Mouse (Mus musculus): ENCODE measurements around the gene Zdhhc4. TPM values are rescaled to one million over a fixed set of nuclear protein-coding genes. Genes with fewer than 3 reads are reported as not detected.
A peak's percentile ranks its signal among the peaks of the same experiment; 100 is the strongest.

The Zdhhc4 gene
- polyA plus RNA-seq, 1 experiment from 2014 or later = 75.9 TPM

DNA sequence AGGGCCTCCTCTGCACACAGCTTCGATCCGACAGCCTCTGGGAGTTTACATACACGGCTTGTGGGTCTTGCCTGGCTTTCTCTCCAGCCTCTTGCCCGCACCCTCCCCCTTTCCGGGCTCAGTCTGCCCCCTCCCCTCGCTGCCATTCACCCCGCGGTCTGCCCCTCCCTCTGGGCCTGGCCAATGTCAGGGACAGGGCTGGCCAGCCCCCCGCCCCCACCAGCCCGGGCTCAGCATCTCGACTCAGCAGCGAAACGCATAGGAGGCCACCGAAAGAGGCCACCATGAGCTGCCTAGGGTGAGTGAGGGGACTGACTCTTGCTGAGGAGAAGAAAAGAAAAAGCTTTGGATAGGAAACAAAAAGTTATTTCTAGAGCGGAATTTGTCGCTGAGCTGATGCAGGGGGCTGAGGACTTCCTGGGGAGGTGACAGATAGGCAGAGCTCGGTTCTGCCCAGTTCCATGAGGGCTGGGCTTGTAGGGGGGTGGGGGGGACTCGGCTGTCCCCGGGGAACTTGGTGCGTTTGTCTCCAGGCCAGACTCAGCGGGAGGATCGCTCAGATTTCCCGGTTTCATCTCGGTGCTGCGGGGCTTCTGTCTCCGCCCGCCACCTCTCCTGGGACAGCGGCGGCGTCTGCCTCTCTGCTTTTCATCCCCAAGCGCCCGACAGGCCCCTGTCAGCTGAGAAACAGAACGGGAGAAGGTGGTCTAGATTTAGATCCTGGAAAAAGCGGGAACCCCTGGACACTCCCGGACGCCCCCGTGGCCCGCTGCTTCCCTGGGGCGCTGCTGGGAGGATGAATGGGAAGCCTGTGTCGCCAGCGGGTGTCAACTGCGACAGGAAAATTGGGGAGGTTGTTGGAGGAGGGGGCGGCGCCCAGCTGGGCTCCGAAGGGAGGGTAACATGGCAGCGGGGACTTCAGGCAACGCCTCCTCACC is 34.9 kb upstream of the Zdhhc4 start:
- under 1% methylated on average over 43 of the region's 47 CpGs for WGBS
- H3K9ac ChIP-seq (ENCODE audit: low read depth, low read length) = peak overlapping the region; percentile 68
- H3K4me2 ChIP-seq (ENCODE audit: low read length) = peak overlapping the region; percentile 89
- H3K9me3 ChIP-seq (ENCODE audit: control insufficient read depth, low read length) = no peaks in the 10 kb centered on the region
- H3K36me3 ChIP-seq (ENCODE audit: control insufficient read depth, insufficient read depth, low read length) = no peaks in the 10 kb centered on the region
- H3K27ac ChIP-seq (ENCODE audit: low read depth, low read length) = no peak overlapping the region
- ATAC-seq = peak; percentile 78
- peaks cover 15% of the 10 kb centered on the region for H3K27me3 ChIP-seq (replicated peaks; ENCODE audit: control insufficient read depth, insufficient read depth, low read length)
- H3K4me3 ChIP-seq (ENCODE audit: low read length) = peak overlapping the region; percentile 47
- peaks cover 13% of the 10 kb centered on the region for H3K4me1 ChIP-seq (ENCODE audit: control insufficient read depth, insufficient read depth, low read depth, low read length)

GRCm38 (mm10) chr5:143361428-143361827 is 32.4 kb upstream of the Zdhhc4 start:
- no peaks in the 10 kb centered on the region for H3K9me3 ChIP-seq (ENCODE audit: control insufficient read depth, low read length)
- H3K27ac ChIP-seq (ENCODE audit: low read depth, low read length) = no peak overlapping the region
- 55% methylated on average over 7 of the region's 7 CpGs for WGBS
- H3K4me3 ChIP-seq (ENCODE audit: low read length) = no peak overlapping the region
- H3K4me2 ChIP-seq (ENCODE audit: low read length) = no peak overlapping the region
- H3K27me3 ChIP-seq (replicated peaks; ENCODE audit: control insufficient read depth, insufficient read depth, low read length) = 0 out of 2 replicates have a peak, but pooled peaks cover 3% of the 10 kb centered on the region
- H3K36me3 ChIP-seq (ENCODE audit: control insufficient read depth, insufficient read depth, low read length) = no peaks in the 10 kb centered on the region
- ATAC-seq = no peak
- no peak overlapping the region for H3K9ac ChIP-seq (ENCODE audit: low read depth, low read length)
- H3K4me1 ChIP-seq (ENCODE audit: control insufficient read depth, insufficient read depth, low read depth, low read length) = peaks cover 15% of the 10 kb centered on the region

DNA sequence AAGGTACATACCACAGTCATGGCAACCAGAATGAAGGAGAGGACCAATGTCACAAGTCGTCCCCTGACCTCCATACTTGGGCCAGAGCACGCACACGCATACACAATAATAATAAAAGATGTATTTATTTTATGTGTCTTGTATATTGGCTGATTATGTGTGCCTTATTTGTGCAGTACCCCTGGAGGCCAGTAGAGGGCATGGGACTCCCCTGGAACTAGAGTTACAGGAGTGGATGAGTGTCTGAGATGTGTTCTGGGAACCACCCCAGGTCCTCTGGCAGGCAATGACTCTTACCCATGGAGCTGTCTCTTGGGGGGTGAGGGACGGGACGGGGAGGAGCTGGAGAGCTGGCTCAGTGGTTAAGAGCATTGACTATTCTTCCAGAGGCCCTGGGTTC is 30.9 kb upstream of the Zdhhc4 start:
- Histone ChIP-seq H3K27ac (ENCODE audit: low read depth, low read length) (no peak overlapping the region), H3K36me3 (ENCODE audit: control insufficient read depth, insufficient read depth, low read length) (no peaks in the 10 kb centered on the region), H3K4me1 (ENCODE audit: control insufficient read depth, insufficient read depth, low read depth, low read length) (peaks cover 15% of the 10 kb centered on the region), H3K4me2 (ENCODE audit: low read length) (no peak overlapping the region), H3K9ac (ENCODE audit: low read depth, low read length) (no peak overlapping the region), H3K4me3 (ENCODE audit: low read length) (no peak overlapping the region), H3K27me3 (replicated peaks; ENCODE audit: control insufficient read depth, insufficient read depth, low read length) (0 out of 2 replicates have a peak, but pooled peaks cover 3% of the 10 kb centered on the region), H3K9me3 (ENCODE audit: control insufficient read depth, low read length) (no peaks in the 10 kb centered on the region)
- ATAC-seq = no peak
- 57% methylated on average over 5 of the region's 5 CpGs for WGBS

DNA sequence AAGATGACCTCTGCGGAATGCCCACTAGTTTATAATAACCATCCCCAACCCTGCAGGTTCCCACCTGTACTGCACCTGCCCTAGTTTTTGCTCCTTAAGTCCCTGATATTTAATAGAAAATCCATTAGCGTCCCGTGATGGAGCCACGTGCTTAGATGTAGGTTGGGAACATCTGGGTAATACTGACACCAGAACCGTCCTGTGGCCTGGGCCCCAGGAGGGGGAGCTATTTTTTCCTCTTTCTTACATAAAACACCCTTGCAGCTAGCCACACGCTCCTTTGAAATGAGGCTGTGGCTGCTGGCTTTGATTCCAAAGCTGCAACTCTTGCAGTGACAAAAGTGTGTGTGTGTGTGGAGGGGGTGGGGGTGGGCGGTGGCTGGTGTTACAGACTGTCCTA is 30.2 kb upstream of the Zdhhc4 start:
- H3K27ac ChIP-seq (ENCODE audit: low read depth, low read length) = no peak overlapping the region
- peaks cover 11% of the 10 kb centered on the region for H3K4me1 ChIP-seq (ENCODE audit: control insufficient read depth, insufficient read depth, low read depth, low read length)
- 34% methylated on average over 7 of the region's 7 CpGs for WGBS
- no peak for ATAC-seq
- no peak overlapping the region for H3K4me2 ChIP-seq (ENCODE audit: low read length)
- no peak overlapping the region for H3K4me3 ChIP-seq (ENCODE audit: low read length)
- H3K9me3 ChIP-seq (ENCODE audit: control insufficient read depth, low read length) = no peaks in the 10 kb centered on the region
- 0 out of 2 replicates have a peak, but pooled peaks cover 3% of the 10 kb centered on the region for H3K27me3 ChIP-seq (replicated peaks; ENCODE audit: control insufficient read depth, insufficient read depth, low read length)
- no peak overlapping the region for H3K9ac ChIP-seq (ENCODE audit: low read depth, low read length)
- no peaks in the 10 kb centered on the region for H3K36me3 ChIP-seq (ENCODE audit: control insufficient read depth, insufficient read depth, low read length)

DNA sequence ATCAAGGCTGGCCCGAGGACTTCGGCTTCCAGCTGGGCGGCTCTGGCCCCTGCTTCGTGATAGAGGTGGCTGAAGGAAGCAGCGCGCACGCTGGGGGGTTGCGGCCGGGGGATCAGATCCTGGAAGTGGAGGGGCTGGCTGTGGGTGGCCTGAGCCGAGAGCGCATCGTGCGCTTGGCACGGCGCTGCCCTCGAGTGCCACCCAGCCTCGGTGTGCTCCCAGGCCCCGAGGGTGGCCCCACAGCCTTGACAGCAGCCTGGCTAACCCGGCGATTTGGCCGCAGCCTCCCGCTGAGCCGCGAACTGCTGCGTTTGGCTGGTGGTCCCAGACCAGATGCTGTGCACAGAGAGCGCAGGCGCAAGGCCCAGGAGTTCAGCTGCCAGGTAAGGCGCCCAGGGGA is 28.5 kb upstream of the Zdhhc4 start:
- Histone ChIP-seq H3K4me2 (ENCODE audit: low read length) (peak overlapping the region; percentile 51), H3K4me1 (ENCODE audit: control insufficient read depth, insufficient read depth, low read depth, low read length) (peaks cover 3% of the 10 kb centered on the region; the same call in 1 of the 2 replicates), H3K4me3 (ENCODE audit: low read length) (peak overlapping the region; percentile 27), H3K27ac (ENCODE audit: low read depth, low read length) (no peak overlapping the region), H3K36me3 (ENCODE audit: control insufficient read depth, insufficient read depth, low read length) (no peaks in the 10 kb centered on the region), H3K27me3 (replicated peaks; ENCODE audit: control insufficient read depth, insufficient read depth, low read length) (0 out of 2 replicates have a peak, but pooled peaks cover 3% of the 10 kb centered on the region), H3K9ac (ENCODE audit: low read depth, low read length) (peak overlapping the region; percentile 60), H3K9me3 (ENCODE audit: control insufficient read depth, low read length) (no peaks in the 10 kb centered on the region)
- whole genome bisulfite sequencing = 3% methylated on average over 25 of the region's 28 CpGs
- ATAC-seq = no peak

DNA sequence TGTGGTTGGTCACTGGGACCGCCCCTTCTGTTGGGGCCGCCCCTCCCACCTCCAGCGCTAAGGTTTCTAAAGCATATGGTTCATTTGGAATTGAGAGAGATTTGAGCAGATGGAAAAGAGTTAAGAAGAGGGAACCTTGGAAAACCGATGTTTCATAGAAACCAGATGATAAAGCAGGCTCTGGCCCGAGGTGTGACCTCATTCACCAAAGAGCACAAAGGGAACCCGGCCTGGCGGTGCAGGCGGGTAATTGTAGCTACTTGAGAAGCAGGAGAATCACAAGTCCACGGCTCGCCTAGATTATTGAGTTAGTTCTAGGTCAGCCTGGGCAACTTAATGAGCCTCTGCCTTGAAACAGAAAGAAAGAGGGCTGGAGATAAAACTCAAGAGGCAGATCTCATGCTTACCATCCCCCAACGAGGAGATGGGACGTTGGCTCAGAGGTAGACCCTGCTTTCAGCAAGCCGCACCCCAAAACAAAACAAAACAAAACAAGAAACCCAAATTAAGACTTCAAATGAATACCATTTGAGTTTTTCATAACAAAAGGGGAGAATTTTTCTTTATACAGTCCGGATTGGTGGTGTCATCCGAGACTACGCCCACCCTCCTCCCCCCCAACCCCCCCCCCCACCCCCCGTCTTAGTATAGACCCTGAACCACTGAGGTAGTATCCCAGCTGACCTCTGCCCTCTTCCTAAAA is 27.8 kb upstream of the Zdhhc4 start, which contains the start of gene Grid2ip:
Gene Grid2ip (plus strand): TSS at position 653 of the 703 bp plus-strand sequence.
- H3K27ac ChIP-seq (ENCODE audit: low read depth, low read length) = no peak within 1 kb of the TSS
- peak within 1 kb of the TSS; percentile 60 for H3K9ac ChIP-seq (ENCODE audit: low read depth, low read length)
- 0 out of 2 replicates have a peak, but pooled peaks cover 3% of the 10 kb centered on the region for H3K27me3 ChIP-seq (replicated peaks; ENCODE audit: control insufficient read depth, insufficient read depth, low read length)
- H3K36me3 ChIP-seq (ENCODE audit: control insufficient read depth, insufficient read depth, low read length) = no peaks in the 10 kb centered on the region
- H3K4me3 ChIP-seq (ENCODE audit: low read length) = peak within 1 kb of the TSS; percentile 27
- no peaks in the 10 kb centered on the region for H3K9me3 ChIP-seq (ENCODE audit: control insufficient read depth, low read length)
- H3K4me2 ChIP-seq (ENCODE audit: low read length) = peak within 1 kb of the TSS; percentile 51
- WGBS = 17% methylated on average over 15 of the region's 17 CpGs
- no peak for ATAC-seq
- peaks cover 3% of the 10 kb centered on the region; the same call in 1 of the 2 replicates for H3K4me1 ChIP-seq (ENCODE audit: control insufficient read depth, insufficient read depth, low read depth, low read length)

GRCm38 (mm10) chr5:143356017-143356416 is 27.0 kb upstream of the Zdhhc4 start:
- Histone ChIP-seq H3K9me3 (ENCODE audit: control insufficient read depth, low read length) (no peaks in the 10 kb centered on the region; the same call in 1 of the 2 replicates), H3K4me1 (ENCODE audit: control insufficient read depth, insufficient read depth, low read depth, low read length) (peaks cover 3% of the 10 kb centered on the region; the same call in 1 of the 2 replicates), H3K36me3 (ENCODE audit: control insufficient read depth, insufficient read depth, low read length) (no peaks in the 10 kb centered on the region), H3K27me3 (replicated peaks; ENCODE audit: control insufficient read depth, insufficient read depth, low read length) (0 out of 2 replicates have a peak, but pooled peaks cover 3% of the 10 kb centered on the region), H3K4me3 (ENCODE audit: low read length) (no peak overlapping the region), H3K9ac (ENCODE audit: low read depth, low read length) (no peak overlapping the region), H3K27ac (ENCODE audit: low read depth, low read length) (no peak overlapping the region), H3K4me2 (ENCODE audit: low read length) (no peak overlapping the region)
- ATAC-seq = no peak
- WGBS = 36% methylated on average over 5 of the region's 5 CpGs

DNA sequence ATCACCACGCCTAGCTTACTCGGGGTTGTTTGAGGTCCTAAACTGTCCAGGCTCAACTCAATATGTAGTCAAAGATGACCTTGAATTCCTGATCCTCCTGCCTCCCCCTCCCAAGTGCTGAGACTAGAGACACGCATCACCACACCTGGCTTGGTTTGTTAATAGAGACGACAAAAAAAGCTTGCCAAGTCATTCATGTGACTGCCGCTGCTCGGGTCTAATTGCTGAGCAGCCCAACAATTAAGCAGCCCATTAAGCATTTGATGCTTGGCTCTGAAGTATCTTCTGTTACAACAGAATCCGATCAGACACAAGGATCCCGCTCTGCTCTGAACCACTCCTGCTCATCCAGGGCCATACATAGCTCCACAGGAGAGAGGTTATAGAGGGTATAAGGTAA is 17.3 kb upstream of the Zdhhc4 start:
- H3K27me3 ChIP-seq (replicated peaks; ENCODE audit: control insufficient read depth, insufficient read depth, low read length) = no peaks in the 10 kb centered on the region
- H3K4me2 ChIP-seq (ENCODE audit: low read length) = no peak overlapping the region
- no peak overlapping the region for H3K9ac ChIP-seq (ENCODE audit: low read depth, low read length)
- H3K9me3 ChIP-seq (ENCODE audit: control insufficient read depth, low read length) = peaks cover 2% of the 10 kb centered on the region
- peak; percentile 45; the same call in 1 of the 2 replicates for ATAC-seq
- no peak overlapping the region for H3K4me3 ChIP-seq (ENCODE audit: low read length)
- no peaks in the 10 kb centered on the region for H3K36me3 ChIP-seq (ENCODE audit: control insufficient read depth, insufficient read depth, low read length)
- H3K4me1 ChIP-seq (ENCODE audit: control insufficient read depth, insufficient read depth, low read depth, low read length) = no peaks in the 10 kb centered on the region
- 52% methylated on average over 8 of the region's 8 CpGs for WGBS
- no peak overlapping the region for H3K27ac ChIP-seq (ENCODE audit: low read depth, low read length)

GRCm38 (mm10) chr5:143339603-143340002 is 10.5 kb upstream of the Zdhhc4 start:
- Histone ChIP-seq H3K27me3 (replicated peaks; ENCODE audit: control insufficient read depth, insufficient read depth, low read length) (no peaks in the 10 kb centered on the region), H3K9me3 (ENCODE audit: control insufficient read depth, low read length) (peaks cover 2% of the 10 kb centered on the region; the same call in 1 of the 2 replicates), H3K4me2 (ENCODE audit: low read length) (no peak overlapping the region), H3K4me3 (ENCODE audit: low read length) (no peak overlapping the region), H3K9ac (ENCODE audit: low read depth, low read length) (no peak overlapping the region), H3K36me3 (ENCODE audit: control insufficient read depth, insufficient read depth, low read length) (no peaks in the 10 kb centered on the region), H3K27ac (ENCODE audit: low read depth, low read length) (no peak overlapping the region), H3K4me1 (ENCODE audit: control insufficient read depth, insufficient read depth, low read depth, low read length) (no peaks in the 10 kb centered on the region)
- no peak for ATAC-seq
- whole genome bisulfite sequencing = 47% methylated on average over 6 of the region's 6 CpGs

Measured in hindbrain, embryonic 16.5 days (tissue).